Mouse (Mus musculus): ENCODE data around the gene Acly. TPM values are rescaled to one million over a fixed set of nuclear protein-coding genes. Genes with fewer than 3 reads are reported as not detected.

The Acly gene
- polyA plus RNA-seq, 1 experiment from 2014 or later = 29.5 TPM

DNA sequence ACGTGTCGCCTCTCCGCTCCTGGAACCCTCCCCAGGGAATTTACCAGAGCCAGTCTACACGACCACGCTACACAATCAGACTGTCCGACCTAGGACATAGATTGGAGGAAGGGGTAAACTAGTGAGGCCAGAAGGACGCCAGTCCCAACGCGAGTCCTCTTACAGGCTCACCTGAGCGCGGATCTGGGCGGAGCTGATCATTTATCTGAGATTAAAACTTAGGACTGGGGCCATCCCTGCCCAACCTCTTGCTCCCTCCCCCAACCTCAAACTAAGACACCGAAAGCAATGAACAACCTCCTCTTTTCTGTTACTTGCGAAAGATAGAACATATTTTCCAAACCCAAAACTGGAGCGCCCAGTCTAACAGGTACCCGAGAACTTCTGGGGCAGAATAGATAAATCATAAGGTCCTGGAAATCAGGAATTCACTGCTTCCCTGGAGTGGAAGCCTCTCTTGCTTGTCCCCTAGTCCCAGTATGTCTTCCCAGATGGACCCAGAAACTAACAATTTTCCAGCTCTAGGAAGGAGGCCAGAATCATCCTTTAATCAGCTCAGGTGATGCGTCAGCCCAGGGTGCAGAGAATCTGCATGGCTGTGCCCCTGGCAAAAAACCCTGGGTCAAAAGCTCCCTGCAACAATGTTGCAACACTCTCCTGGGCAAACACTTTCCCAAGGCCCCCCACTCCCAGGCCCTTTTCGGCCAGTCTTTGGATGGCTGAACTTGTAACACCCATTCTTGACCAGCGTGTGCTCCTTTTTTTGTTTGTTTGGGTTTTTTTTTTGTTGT is 770 bp upstream of the Acly start:
- Histone ChIP-seq H3K9ac (ENCODE audit: low read depth, low read length) (0 out of 2 replicates have a peak overlapping the region, but pooled peaks have one; percentile 66), H3K36me3 (ENCODE audit: control insufficient read depth, insufficient read depth) (no peaks in the 10 kb centered on the region), H3K4me3 (ENCODE audit: low read depth, low read length) (peak overlapping the region; percentile 79), H3K4me1 (replicated peaks; ENCODE audit: control insufficient read depth, insufficient read depth, low read length) (peaks cover 13% of the 10 kb centered on the region), H3K27ac (ENCODE audit: low read depth, low read length) (peak overlapping the region; percentile 41; the same call in 1 of the 2 replicates), H3K4me2 (replicated peaks; ENCODE audit: low read depth) (peak overlapping the region; percentile 74), H3K9me3 (ENCODE audit: control insufficient read depth) (no peaks in the 10 kb centered on the region), H3K27me3 (replicated peaks; ENCODE audit: control insufficient read depth, insufficient read depth, low read length) (no peaks in the 10 kb centered on the region)
- peak; percentile 4; the same call in 1 of the 2 replicates for ATAC-seq
- WGBS = 24% methylated on average over 19 of the region's 19 CpGs
- no peak for TF ChIP-seq CTCF (IDR thresholded peaks at IDR 0.05; ENCODE audit: low read depth)

GRCm38 (mm10) chr11:100527066-100527457 is 738 bp downstream of the Acly start:
- WGBS = under 1% methylated on average over 26 of the region's 26 CpGs

DNA sequence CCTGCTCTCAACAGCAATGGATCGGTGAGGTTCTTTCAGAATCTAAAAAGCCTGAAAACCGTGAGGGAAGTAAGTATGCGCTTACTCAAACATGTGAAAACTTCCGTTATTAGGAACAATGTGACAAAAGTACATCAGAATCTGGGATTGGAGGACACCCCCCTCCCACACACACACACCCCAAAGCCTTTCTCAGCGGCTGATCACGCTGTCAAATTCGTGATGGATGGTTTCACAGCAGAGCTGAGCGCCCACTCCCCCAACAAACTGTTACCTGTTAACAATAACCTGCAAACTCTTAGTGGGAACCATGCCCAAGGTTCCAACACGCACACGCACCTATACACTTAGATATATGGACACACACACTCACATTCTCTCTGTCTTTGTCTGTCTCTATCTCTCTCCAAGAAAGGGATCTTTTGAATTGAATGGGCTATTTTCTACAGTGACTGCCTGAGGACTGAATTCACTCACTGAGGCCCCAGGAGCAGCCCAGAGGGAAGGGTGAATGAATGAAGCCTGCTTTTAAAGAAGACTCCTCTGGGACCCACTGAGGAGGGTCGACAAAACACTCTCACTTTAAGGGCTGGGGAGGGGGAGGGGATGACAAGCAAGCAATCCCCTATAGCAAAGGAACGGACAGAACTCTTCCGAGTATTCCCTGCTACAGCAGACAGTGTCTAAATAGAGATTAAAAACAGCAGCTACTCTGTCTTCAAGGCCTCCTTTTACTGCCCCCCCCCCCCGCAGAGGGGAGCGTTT is 1.6 kb downstream of the Acly start:
- ATAC-seq = no peak
- 25% methylated on average over 15 of the region's 15 CpGs for WGBS

More at GRCm38 (mm10) chr11:100527066-100527457, 738 bp downstream of the Acly start:
- Histone ChIP-seq H3K27ac (ENCODE audit: low read depth, low read length) (peak overlapping the region; percentile 75), H3K9me3 (ENCODE audit: control insufficient read depth) (no peaks in the 10 kb centered on the region), H3K9ac (ENCODE audit: low read depth, low read length) (peak overlapping the region; percentile 66), H3K36me3 (ENCODE audit: control insufficient read depth, insufficient read depth) (peaks cover 14% of the 10 kb centered on the region), H3K4me2 (replicated peaks; ENCODE audit: low read depth) (peak overlapping the region; percentile 74), H3K27me3 (replicated peaks; ENCODE audit: control insufficient read depth, insufficient read depth, low read length) (no peaks in the 10 kb centered on the region), H3K4me3 (ENCODE audit: low read depth, low read length) (peak overlapping the region; percentile 79), H3K4me1 (replicated peaks; ENCODE audit: control insufficient read depth, insufficient read depth, low read length) (peaks cover 13% of the 10 kb centered on the region)
- peak; percentile 68 for TF ChIP-seq CTCF (IDR thresholded peaks at IDR 0.05; ENCODE audit: low read depth)
- ATAC-seq = peak; percentile 25

DNA sequence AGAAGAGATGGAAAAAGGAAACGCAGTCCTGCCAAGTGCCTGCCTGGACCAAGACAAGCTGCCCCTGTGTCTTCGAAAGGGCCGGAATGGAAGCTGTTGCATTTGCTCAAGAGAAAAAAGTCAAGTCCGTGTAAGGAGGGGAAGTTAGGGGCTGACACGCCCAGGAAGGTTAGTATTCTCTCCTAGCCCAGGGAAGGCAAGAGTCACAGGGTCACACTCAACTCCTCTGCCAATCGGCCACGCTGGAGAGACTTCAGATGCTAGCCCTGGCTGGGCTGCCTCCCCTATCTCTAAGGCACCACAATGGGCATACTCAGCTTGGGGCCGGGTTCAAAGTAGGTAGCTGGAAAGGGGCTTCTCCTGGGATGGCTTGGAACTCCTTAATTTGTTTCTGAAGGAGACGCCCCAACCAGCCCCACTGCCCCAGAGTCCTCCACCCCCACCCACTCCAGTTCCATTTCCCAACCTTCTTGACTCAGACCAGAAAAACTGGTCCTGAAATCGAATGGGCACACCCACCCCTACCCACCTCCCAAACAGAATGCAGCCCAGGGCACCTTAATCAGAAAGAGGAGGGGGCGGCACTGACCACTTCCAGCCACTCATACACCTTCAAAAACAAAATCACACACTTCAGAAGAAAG is 2.7 kb downstream of the Acly start:
- 27% methylated on average over 11 of the region's 11 CpGs for WGBS
- ATAC-seq = no peak
- no peak overlapping the region for H3K9ac ChIP-seq (ENCODE audit: low read depth, low read length)

More for the DNA sequence above, 1.6 kb downstream of the Acly start:
- Histone ChIP-seq H3K27ac (ENCODE audit: low read depth, low read length) (no peak overlapping the region), H3K36me3 (ENCODE audit: control insufficient read depth, insufficient read depth) (peaks cover 22% of the 10 kb centered on the region), H3K4me2 (replicated peaks; ENCODE audit: low read depth) (peak overlapping the region; percentile 74), H3K4me3 (ENCODE audit: low read depth, low read length) (peak overlapping the region; percentile 79), H3K9me3 (ENCODE audit: control insufficient read depth) (no peaks in the 10 kb centered on the region), H3K27me3 (replicated peaks; ENCODE audit: control insufficient read depth, insufficient read depth, low read length) (no peaks in the 10 kb centered on the region), H3K9ac (ENCODE audit: low read depth, low read length) (peak overlapping the region; percentile 66; the same call in 1 of the 2 replicates), H3K4me1 (replicated peaks; ENCODE audit: control insufficient read depth, insufficient read depth, low read length) (peaks cover 13% of the 10 kb centered on the region)
- no peak for TF ChIP-seq CTCF (IDR thresholded peaks at IDR 0.05; ENCODE audit: low read depth)

DNA sequence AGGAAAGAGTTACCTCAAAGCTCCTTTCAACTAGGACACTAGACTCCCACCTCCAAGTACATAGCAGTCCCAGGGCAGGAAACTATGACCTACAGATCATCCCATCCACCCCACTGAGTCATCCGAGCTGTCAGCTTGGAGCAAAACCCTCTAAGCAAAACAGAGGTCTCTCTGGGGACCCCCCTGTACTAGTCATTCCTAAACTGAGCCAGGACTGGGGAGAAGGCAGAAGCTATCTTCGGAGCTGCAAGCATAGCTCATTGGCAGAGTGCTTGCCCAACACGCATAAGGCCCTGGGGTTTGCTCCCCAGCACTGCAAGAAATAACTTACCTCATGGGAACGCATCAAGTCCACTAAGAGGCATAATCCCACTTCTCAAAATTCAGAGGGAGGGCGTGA is 3.4 kb downstream of the Acly start:
- H3K27ac ChIP-seq (ENCODE audit: low read depth, low read length) = no peak overlapping the region
- no peaks in the 10 kb centered on the region for H3K9me3 ChIP-seq (ENCODE audit: control insufficient read depth)
- H3K27me3 ChIP-seq (replicated peaks; ENCODE audit: control insufficient read depth, insufficient read depth, low read length) = no peaks in the 10 kb centered on the region
- WGBS = 82% methylated on average over 5 of the region's 5 CpGs
- no peak overlapping the region for H3K9ac ChIP-seq (ENCODE audit: low read depth, low read length)
- no peak for ATAC-seq
- H3K4me1 ChIP-seq (replicated peaks; ENCODE audit: control insufficient read depth, insufficient read depth, low read length) = peaks cover 13% of the 10 kb centered on the region
- TF ChIP-seq CTCF (IDR thresholded peaks at IDR 0.05; ENCODE audit: low read depth) = no peak
- no peak overlapping the region for H3K4me3 ChIP-seq (ENCODE audit: low read depth, low read length)
- H3K4me2 ChIP-seq (replicated peaks; ENCODE audit: low read depth) = no peak overlapping the region
- H3K36me3 ChIP-seq (ENCODE audit: control insufficient read depth, insufficient read depth) = peaks cover 40% of the 10 kb centered on the region

More for the DNA sequence above, 2.7 kb downstream of the Acly start:
- Histone ChIP-seq H3K9me3 (ENCODE audit: control insufficient read depth) (no peaks in the 10 kb centered on the region), H3K27ac (ENCODE audit: low read depth, low read length) (no peak overlapping the region), H3K4me2 (replicated peaks; ENCODE audit: low read depth) (peak overlapping the region; percentile 74; the same call in 1 of the 2 replicates), H3K4me3 (ENCODE audit: low read depth, low read length) (no peak overlapping the region), H3K4me1 (replicated peaks; ENCODE audit: control insufficient read depth, insufficient read depth, low read length) (peaks cover 13% of the 10 kb centered on the region), H3K27me3 (replicated peaks; ENCODE audit: control insufficient read depth, insufficient read depth, low read length) (no peaks in the 10 kb centered on the region), H3K36me3 (ENCODE audit: control insufficient read depth, insufficient read depth) (peaks cover 32% of the 10 kb centered on the region)
- TF ChIP-seq CTCF (IDR thresholded peaks at IDR 0.05; ENCODE audit: low read depth) = no peak

DNA sequence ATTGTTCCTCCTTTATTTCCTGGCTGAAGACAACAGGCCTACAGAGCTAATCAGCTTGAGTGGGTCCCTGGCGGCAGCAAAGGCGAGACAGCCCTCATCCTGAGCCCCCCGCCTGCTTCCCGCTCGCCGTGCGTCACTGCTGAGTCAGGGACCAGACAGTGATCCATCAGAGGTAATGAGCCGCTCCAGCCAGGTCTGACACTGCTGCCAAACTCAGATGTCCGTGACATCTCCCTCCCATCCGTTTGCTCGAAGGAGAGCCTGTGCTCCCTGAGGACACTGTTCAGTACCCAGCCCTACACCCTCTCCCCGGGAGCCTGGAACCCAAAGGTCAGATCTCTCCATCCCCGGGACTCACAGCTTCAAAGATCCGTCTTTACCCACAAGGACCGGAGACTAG is 7.0 kb downstream of the Acly start:
- Histone ChIP-seq H3K9me3 (ENCODE audit: control insufficient read depth) (no peaks in the 10 kb centered on the region), H3K27ac (ENCODE audit: low read depth, low read length) (no peak overlapping the region), H3K4me3 (ENCODE audit: low read depth, low read length) (no peak overlapping the region), H3K4me1 (replicated peaks; ENCODE audit: control insufficient read depth, insufficient read depth, low read length) (peaks cover 6% of the 10 kb centered on the region; the same call in 1 of the 2 replicates), H3K36me3 (ENCODE audit: control insufficient read depth, insufficient read depth) (peaks cover 63% of the 10 kb centered on the region), H3K9ac (ENCODE audit: low read depth, low read length) (no peak overlapping the region), H3K4me2 (replicated peaks; ENCODE audit: low read depth) (no peak overlapping the region), H3K27me3 (replicated peaks; ENCODE audit: control insufficient read depth, insufficient read depth, low read length) (no peaks in the 10 kb centered on the region)
- no peak for TF ChIP-seq CTCF (IDR thresholded peaks at IDR 0.05; ENCODE audit: low read depth)
- ATAC-seq = no peak
- 77% methylated on average over 15 of the region's 15 CpGs for WGBS
